Mouse (Mus musculus): ENCODE measurements at regions not wholly inside any gene's neighbourhood (a gene's known extent, or its start where the extent isn't known, plus 50 kb on each side); places are given as distances from the start of the nearest gene placed in this dataset.

- no peak for TF ChIP-seq POLR2A (IDR thresholded peaks at IDR 0.05; ENCODE audit: low read depth, low read length)
- TF ChIP-seq CTCF (IDR thresholded peaks at IDR 0.05; ENCODE audit: borderline replicate concordance, insufficient read depth, low read length), result no peak
These were observed 680.2 kb upstream of the Kif18a start for GRCm38 (mm10) chr2:108600346-108600745.

Data from embryonic fibroblast, embryonic 13.5 days (primary cell).